Mouse (Mus musculus) megakaryocyte-erythroid progenitor cell, adult 5-6 weeks (primary cell): ENCODE data around the gene Rora. TPM values are rescaled to one million over a fixed set of nuclear protein-coding genes. Genes with fewer than 3 reads are reported as not detected.

ENCODE experiments used
- ATAC-seq: replicated peaks from 2 replicates; pipeline ENCODE4 v1.8.0; 2016; ENCODE audit warnings: mild to moderate bottlenecking, inconsistent platforms; ENCODE audit not compliant: severe bottlenecking, poor library complexity, low FRiP score, low TSS enrichment
- total RNA-seq, 2 experiments: library from RNA; stranded (forward) in 1 of 2; stranded (reverse) in 1 of 2; fragments of 200-1000, 215-1000 nt in 1 of 2; fragments of >200 nt in 1 of 2; fragmentation: Nextera tagmentation in 1 of 2; gene quantifications; 2 replicates each; pipeline ENCODE4 v1.2.3; 2014 to 2017

The Rora gene
- total RNA-seq, 2 experiments from 2014 or later, result 0.02 to 4.7 TPM

DNA sequence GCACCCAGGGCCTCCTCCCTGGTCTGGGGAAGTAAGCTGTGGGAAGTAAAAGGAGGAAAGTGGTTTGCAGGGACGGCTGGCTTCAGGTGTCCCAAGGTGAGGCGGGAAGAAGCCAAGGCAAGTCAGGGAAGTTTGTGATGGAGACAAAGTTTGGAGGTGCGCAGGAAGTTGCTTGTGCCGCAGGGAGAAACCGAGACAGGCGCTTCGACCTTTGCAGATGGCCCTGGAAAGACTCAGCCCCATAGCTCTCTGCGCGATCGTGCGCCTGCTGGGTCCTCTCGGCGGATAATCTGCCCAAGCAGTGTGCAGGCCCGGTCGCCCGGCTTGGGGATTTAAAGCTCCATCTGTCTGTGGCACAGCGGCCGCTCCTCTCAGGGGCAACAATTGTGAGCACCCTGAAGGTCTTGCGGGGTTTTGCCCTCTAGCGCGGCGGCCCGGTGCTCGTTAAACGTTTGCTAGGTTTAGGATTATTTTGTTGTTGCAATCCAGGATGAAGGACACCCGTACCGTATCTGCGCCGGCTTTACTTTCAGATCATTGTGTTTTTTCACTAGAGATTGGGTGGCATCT lies 637.4 kb downstream of the Rora start:
- ATAC-seq, result no peak

DNA sequence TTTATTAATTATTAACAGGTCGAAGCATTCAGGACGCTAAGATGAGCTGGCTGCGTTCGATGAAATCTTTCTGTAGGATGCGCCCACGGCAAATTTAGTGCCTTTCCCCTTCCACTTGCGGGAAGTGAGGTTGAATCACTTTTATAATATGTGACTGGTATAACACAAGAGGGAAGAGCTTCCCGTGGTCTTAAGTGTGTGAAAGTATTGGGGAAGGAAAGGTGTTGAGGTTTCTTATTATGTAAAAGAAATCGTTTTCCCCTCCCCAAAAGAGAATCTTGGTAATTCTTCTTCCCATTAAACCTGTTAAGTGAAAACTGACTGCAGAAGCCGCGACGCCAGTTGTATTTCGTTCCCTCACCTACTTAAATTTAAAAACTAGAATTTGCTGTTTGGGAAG lies 637.9 kb downstream of the Rora start:
- ATAC-seq, result no peak

DNA sequence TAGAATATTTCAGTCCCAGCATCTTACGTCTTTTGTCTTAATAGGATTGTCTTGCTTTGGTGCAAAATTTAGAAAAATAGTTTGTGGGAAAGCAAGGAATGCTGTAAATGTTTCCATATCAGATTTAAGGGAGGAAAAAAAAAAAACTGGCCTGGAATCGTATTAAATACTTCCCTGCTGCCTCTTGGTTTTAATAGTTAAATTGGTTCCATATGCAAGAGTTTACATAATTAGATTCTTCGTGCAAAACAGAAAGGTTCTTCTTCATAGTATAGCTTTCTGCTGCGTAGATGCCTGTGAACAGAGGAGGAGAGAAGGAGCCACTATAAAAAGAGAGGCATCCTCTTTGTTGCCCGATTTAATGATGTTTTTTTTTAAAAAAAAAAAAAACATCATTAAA lies 638.8 kb downstream of the Rora start:
- ATAC-seq, result no peak

DNA sequence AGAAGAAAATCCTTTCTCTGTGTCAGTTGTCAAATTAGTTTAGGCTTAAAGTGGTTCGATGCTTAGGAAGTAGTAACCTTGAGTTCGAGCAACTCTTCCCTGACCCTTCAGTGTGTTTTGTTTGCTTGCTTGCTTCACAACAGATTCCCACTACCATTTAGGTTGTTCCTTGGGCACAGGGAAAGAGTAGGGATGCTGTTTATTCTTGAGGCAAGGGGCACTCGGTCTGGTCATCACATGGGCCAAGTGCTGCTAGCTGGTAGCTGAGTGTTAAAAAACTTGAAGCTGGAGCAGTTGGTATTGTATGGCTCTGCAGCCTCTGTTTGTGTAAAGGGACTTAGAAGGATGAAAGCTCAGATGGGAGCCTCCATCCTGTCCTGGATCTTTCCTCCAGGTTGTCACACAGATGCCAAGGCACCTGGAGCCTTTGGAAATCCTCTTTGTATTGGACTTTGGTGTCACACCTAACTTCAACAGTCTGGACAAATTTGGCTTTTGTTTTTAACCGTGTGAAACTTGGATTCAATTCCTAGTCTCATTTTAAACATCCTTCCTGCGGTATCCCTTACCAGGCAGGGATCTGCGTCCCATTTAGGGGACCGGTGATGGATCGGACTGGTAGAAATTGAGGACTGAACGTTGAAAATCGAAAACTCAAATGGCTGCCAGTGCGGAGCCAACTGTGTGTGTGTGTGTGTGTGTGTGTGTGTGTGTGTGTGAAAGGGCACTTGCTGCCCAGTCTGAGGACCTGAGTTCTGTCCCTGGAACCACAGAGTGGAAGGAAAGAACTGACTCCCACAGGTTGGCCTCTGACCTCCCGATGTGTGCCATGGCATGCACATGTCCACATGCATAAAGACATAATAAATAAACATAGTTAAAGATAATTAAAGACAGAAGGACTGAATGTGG lies 639.4 kb downstream of the Rora start:
- ATAC-seq, result no peak

DNA sequence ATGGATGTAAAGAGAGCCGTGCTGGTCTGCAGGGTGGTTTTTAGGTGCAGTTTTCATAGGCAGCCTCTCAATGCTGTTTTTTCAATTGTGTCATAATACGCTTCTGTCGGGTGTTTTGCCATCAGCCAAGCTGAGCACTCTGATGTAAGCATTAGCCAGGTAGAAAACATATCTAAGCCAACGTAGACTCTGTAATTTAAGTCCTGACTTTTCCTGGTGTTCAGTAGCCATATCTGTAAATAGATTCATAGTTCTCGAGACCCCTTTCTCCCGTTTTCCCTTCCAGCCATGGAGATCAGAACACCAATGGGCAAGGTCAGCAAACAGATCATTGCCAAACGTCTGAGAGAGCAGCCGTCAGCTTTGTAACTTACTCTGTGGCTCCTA lies 640.1 kb downstream of the Rora start:
- no peak for ATAC-seq

DNA sequence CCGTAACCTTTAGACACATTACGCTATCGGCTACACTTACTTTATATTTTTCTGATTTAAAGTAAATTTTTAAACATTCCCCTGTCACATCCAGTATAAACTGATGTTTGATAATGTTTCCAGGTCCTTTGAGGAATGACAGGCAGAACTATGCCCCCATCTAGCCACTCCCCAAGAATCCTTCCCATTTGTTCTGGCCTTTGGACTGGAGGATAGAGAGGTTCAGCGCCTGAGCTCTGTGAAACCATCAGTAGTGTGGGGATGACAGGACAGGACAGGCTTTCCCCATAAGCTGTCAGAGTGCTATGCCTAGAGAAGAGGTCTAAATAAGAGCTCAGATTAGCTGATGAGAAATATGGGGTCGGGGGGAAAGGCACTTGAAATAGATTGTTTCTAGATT lies 640.8 kb downstream of the Rora start:
- ATAC-seq, result no peak

DNA sequence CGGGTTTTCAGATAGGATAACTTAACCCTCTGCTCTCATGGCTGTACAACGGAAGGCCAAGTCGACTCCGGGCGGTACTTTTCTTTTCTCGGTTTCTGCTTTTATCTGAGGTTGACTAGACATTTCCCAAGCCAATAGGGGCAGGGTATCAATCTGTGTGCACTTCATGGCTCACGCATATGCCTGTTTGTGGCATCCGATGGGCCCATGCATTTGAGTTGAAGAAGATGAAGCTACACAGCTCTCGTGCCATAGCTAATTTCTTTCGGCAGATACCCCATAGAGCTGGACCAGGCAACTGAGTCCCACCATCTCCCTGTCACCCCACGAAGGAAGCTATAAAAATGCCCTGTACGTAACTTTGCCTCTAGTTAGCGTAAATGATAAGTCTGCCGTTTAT lies 641.3 kb downstream of the Rora start:
- ATAC-seq, result no peak

DNA sequence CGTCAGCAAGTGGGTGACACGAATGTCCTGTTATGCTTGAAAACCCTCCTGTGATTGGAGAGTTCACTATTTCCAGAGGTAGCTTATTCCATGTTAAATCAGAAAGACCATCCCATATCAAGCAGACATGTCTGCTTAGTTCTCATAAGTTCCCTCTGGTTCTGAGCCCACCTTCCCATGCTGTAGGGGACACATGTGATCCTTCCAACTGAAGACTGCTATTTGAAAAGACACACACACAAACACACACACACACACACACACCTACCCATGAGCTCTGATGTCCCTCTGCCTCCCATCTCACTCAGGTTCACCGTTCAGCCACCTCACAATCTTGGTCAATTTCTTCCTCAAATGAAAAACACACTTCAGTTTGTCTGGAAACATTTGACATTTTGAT lies 642.2 kb downstream of the Rora start:
- ATAC-seq, result no peak

DNA sequence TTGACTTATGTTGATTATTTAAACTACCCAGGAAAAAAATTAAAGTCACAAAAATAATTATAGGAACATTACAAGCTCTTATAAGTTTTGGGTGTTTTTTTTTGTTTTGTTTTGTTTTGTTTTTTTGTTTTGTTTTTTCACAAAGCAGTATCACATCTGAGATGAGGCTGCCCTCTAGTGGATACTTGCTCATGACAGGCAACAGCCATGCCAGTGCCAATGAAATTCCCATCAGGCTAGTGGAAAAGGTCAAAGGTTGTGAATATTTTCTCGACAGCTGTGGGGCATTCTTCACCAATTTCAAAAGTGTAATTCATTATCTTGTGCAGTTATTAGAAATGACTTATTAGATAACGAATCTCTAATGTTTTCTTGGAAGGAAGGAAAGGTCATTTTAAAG lies 642.8 kb downstream of the Rora start:
- ATAC-seq, result 0 out of 2 replicates have a peak, but pooled peaks have one; percentile 57

DNA sequence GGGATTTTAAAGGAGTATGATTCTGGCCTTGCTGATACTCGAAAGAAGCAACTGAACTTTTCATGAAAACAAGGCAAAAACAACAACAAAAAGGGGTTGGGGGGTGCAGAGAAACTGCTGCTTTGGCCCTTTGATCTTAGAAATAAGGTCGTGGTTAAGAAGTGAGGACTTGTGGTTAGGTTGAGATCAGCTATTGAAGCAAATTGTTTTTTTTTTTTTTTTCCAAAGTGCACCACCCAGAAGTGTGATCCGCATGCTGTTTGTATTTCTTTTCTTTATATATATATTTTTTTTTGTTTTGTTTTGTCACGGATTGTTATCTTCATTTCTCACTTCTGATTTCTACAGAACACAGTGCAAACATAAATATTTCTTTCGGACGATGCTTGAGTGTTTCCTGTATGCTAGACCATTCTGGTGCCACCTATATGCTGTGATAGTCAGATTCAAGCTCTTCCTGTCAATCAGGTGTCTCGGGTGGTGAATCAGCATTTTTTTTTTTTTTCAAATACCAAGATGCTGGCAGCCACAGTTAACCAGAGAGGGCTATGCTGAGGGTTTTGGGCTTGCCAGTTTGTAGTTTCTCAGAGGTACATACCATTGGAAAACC lies 644.3 kb downstream of the Rora start:
- no peak for ATAC-seq

DNA sequence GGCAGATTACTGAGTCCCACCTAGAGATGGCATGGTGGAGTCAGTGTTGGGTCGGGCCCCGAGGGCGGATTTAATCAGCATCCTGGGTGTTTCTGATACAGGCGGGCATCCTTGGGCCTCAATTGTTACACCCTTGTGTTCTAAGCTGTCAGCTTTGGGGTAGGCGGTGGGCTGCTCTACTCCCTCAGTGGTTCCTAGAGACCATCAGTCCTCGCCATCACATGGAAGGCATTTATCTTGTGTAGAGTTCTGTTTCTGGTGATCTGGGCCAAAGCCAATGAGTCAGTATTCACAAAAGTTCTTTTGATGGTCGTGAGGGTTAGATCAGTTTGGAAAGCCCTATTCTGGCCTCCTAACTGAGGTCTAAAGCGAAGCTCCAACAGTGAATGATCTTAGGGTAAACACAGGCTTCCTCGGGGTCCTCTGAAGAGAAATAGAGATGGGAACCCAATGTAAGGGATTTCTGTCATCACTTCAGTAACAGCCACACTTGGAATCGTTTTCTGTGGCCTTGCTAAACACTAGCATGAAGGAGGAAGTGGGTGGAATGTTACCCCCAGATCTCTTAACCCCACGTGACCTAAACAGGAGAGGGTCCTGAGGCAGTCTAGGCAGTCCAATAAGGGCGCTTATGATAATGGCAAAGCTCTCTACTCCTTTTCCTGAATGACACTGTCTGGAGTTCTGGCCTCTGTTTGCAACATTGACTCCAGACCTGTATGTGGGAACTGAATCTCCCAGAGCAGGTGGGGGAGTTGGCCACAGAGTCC lies 645.2 kb downstream of the Rora start:
- ATAC-seq, result no peak

DNA sequence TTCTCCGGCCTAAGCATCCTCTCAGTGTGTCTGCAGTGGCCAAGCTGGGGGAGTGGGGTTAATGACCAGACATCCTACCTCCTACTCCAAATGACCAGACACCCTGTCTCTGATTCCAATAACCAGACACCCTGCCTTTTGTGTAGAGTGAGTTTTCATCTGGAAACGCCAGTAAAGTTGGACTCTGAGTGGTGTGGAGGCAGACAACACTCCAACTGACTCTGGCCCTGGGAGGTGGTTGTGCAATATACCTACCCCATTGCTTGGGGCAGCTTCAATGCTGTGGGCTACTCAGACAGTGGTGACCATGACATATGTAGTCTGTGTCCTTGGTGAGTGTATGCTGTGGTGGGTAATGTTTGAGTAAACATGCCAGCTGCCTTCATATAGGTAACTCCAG lies 645.9 kb downstream of the Rora start:
- ATAC-seq, result no peak

DNA sequence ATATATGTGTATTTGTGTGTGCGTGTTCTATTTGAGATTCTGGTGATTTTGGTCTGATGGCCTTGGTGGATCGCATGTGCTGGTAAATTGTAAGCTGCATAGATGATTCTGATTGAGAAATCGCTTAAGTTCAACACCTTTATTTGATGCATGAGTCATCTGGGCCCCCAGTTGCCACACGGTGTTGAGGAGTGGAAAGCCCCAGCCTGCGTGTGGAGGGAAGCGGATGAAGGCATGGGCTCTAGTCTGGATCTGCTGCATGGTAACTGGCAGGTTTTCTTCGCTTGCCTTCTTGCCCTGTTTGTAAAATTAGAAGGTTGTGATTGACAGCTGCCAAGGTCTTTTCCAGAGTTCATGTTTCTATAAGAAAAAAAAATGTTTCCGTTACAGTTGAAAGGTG lies 646.7 kb downstream of the Rora start:
- no peak for ATAC-seq

DNA sequence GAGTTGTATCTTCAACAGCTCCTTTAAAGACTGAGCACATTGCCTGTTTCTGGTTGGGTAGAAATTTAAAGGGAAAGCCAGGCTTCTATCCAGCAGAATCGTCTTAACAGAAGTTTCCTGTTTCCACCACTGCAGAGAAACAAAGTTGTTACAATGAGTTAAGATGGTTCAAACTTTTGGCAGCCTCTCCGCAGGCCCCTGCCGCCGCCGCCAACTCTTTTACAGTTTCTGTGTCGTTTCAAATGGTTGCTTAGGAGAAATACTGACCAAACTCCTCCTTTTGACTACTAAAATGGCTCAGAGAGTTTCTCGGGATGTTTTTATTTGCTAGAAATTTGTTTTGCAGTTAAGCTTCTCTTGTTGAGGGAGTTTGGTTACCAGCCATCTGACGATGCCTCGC lies 647.9 kb downstream of the Rora start:
- no peak for ATAC-seq

DNA sequence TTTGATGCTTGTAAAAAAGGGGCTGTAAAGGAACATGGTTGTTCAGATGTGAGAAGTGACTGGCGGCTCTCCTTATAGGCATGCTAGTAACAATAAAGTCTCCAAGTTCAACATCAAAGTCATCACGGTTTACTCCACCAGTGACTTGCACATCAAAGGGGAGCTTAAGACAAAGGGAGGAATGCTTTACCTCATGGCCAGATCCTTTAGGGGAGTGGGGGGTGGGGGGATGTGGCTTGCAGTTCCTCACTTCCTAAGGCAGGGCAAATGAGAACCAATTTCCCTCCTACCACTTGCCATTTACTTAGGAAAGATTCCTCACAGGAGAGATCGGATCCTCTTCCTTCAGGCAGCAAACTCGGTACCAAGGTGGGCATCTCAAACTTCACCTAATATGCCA lies 648.4 kb downstream of the Rora start:
- ATAC-seq, result no peak

DNA sequence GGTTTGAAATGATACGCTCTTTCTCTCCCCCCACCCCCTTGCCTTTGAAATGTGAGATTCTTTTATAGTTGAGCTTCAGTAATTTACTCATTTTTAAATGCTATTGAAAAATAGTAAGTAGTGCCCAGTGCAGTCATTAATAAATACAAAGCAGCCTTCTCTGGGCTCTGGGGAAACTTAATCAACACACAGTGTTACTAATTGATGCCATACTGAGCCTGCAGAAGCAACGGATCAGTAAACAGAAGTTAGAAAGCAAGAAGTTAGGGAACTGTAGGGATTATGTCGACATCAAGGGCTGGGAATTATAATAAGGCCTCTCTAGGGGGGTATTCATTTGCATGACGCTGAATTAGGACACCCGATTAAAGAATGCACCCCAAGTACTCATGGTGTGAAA lies 649.3 kb downstream of the Rora start:
- ATAC-seq, result no peak

DNA sequence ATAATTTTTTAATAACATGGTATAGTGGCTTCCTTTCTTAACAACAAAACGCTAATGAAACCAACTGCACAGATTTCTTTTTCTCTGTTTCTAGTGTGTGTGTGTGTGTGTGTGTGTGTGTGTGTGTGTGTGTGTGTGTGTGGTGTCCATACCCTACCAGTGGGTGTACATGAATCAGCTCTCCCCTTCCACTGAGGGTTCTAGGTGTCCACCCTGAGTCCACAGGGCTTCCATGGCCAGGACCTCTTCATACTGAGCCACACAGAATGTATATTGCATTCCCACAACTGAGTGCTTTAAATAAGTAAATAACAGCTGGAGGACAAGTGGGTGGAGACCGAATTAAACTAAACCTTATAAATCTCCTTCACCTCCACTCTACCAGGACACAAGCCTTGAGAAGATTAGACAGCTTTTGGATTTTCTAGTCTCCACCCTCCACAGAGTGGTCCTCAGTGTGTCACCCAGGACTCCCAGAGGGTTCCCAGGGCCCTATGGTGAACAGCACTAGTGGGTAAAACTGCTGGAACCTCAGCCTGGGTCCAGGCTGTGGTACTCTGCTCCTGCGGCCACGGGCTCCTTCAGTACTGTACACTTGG lies 649.9 kb downstream of the Rora start:
- no peak for ATAC-seq

DNA sequence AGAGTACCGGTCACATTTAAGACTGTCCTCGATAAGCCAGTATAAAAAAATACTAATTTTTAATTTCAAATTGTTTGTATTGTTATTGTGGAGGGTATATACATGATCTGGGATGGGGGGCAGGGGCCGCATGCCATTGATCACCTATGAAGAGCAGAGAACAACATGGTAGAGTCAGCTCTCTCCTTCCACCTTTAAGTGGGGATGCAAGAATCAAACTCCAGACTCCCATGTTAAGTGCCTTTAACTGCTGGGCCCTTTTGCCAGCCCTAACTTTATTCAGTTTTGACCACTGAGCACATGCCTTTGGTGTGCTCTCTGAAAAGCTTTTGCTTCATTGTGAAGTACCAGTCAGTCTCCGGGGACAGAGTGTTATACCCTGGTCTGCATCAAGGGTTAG lies 650.4 kb downstream of the Rora start:
- no peak for ATAC-seq

DNA sequence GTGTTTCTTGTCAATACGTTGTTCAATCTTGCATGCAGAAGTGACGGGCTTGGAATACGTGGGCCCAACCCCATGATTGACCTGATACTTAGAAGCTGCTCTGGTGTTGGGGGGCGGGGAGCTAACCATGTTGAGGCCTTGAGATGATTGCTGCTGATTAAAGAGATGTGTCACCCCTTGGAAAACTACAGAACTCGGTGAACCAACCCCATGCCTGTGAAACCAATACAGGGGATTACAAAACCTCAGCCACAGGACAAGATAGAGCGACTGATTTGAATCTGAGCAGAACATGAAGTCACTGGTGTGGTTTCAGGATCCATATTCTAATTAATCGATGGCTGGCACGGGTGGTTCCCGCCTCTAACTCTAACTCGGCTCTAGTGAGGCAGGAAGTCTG lies 650.9 kb downstream of the Rora start:
- ATAC-seq, result no peak

DNA sequence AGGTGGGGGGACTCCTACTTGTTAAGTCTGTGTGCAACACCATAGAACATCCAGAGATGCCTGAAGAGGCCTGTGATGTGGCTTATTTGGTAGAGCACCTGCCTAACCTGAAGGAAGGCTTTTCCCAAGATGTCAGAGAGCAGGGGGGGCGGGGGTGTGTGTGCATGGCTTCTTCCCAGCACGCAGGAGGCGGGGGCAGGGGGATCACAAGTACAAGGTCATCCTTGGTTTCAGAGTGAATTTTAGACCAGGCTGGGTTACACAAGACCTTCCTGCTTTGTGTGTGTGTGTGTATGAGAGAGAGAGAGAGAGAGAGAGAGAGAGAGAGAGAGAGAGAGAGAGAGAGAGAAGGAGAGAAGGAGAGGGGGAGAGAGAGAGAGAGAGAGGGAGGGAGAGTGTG lies 651.4 kb downstream of the Rora start:
- ATAC-seq, result no peak
